Mouse (Mus musculus): ENCODE data around the gene Fbxl15.
A peak's percentile ranks its signal among the peaks of the same experiment; 100 is the strongest.

Gene Fbxl15

DNA sequence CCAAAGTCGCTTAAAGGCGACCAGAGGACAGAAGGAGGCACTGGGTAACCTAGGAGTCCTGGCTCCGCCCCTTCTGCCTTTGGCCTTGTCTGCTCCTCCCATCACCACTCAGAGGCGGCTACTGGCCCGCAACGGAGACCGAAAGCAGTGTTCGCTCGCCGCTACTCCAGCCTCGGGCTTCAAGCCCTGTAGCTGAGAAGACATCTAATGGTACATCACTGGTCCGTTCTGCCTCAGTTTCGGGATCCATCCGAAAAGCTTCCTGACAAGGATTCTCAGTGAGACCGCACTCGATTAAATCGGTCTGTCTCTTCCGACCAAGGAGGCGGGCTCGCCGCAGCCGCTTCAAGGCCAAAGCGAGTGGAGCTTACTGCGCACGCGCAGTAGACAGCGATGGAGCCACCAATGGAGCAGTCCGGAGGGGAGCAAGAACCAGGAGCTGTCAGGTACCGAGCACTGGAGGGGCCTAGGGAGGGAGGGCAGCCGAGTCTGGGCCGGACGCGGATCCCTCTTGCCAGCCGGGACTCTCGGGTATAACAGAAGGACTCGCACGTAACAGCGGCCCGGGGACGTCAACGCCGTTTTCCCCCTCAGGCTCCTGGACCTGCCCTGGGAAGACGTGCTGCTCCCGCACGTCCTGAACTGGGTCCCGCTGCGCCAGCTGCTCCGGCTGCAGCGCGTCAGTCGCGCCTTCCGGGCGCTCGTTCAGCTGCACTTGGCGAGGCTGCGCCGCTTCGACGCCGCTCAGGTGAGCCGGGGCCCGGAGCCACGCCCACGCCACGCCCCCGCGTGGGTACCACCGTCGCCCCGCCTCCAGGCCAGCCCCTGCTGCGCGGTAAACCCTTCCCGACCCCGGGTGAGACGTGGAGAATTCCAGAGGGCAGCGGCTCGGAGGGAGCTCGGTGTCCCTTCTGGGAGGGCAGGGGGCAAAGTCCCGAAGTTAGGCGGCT lies at the start of gene Fbxl15:
TSS of gene Fbxl15 (plus strand) at position 104 of the 950 bp plus-strand sequence.
- DNase-seq (ENCODE audit: low read depth, low spot score): peak; percentile 98

DNA sequence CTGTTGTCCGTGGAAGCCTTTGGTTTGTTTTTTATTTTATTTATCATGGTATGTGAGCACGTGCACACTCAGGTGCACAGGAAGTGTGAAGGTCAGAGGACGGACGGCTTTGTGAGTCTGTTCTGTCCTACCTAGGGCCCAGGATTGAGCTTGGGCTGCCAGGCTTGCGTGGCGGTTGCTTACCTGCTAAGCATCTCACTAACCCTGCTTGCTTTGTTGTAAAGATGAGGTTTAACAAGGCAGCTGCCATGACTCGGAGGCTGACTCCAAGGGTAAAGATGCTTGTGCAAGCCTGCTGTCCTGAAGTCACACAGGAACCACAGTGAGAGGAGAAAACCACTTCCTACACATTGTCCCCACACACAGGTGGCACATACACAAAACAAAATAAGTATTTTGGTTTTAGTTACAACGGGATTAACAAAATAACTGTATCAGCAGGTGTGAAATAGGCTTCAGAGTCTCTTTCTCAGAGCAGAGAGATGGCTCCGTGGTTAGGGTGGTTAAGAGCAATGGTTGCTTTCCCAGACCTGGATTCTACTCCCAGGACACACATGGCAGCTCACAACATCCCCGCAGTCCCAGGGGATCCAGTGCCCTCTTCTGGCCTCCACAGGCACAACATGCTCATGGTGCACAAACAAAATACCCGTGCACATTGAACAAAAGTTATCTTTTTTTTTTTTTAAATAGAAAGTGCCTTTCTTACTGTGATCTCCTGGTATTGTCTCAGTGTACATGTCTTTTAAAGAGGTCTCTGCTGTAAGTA lies 45.7 kb upstream of the Fbxl15 start:
- peak; percentile 60 for DNase-seq (ENCODE audit: low read depth, low spot score)

DNA sequence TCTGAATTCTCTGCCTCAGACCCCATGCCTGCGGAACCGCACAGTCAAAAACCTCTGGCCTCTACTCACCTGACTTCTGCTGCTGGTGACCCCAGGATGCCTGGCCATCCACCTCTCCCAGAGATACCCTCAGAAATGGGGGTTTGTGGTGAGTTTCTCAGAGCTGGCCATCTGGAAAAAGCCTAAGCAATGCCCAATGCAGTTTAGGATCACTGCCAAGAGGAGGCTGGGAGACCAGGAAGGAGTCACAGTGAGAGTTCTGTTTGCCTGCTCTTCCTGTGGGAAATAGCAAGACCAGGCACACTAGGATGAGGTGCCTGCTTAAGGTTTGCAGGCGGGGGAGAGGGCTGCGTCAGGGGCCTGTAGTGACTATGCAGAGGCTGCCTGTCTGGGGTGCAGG lies 43.3 kb upstream of the Fbxl15 start:
- no peak for DNase-seq (ENCODE audit: low read depth, low spot score)

DNA sequence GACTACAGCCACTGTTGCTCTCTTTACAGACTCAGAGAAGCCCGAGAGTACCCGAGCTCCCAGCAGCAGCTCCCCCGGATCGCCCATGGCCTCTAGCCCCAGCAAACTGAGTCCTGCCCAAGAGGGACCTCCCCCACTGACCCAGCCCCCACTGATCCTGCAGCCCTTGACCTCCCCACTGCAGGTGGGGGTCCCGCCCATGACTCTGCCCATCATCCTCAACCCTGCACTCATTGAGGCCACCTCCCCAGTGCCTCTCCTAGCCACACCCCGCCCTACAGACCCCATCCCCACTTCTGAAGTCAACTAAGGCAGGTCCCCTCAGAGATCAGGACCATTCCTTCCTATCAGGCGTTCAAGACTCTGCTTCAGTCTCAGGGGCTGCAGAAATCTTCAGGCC lies 42.4 kb upstream of the Fbxl15 start:
- no peak for DNase-seq (ENCODE audit: low read depth, low spot score)

DNA sequence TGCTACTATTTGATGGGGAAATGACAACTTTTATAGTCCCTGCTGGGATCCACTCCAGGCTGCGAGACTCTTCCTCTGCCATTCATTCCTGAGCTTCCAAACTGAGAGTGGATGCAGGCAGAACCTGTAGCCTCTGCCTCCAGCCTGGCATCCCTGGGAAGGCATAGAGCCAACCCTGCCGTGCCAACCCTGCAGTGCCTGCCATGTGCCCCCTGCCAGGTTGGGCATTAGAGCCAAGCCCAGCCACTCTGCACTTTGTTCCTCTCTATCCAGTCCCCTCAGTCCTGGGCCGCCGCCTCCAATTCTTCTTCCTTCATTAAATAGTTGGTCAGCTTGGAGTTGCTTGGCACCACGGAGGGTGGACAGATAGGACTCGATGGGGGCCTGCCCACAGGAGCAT lies 41.9 kb upstream of the Fbxl15 start:
- DNase-seq (ENCODE audit: low read depth, low spot score): no peak

DNA sequence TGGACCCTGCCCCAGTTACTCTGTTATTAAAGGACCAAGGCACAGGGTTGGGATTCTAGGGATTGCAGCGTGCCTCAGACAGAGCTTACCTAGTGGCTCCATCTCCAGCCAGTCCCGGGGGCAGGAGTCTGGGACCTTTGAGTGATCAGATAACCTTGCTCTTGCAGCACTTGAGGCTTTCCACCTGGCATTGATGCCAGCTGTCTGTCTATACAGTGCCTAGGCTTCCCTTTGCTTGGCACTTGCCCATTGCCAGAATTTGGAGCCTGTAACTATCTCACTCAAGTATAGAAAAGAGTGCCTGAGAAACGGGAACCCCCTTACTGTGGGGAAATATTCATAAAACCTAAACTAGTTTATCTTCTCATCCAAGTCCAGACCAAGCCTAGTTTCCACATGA lies 41.1 kb upstream of the Fbxl15 start:
- DNase-seq (ENCODE audit: low read depth, low spot score): no peak

DNA sequence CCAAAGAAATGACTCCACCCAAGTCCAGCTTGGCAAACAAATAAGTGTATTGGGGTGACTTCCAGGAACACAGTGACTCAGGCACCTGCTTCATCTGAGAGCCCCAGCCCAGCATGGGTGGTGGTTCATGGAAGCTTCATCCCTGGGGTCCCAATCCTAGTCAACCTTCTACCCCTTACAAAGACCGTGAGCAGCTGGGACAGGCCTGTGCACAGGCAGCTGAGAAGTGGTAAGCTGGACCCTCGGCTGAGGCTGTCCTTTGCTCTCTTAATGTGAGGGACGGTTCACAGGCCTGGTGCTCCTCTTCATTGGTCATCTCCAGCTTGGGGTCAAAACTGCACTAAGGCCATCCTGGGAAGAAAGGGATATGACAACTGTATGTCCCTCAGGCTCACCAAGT lies 40.4 kb upstream of the Fbxl15 start:
- no peak for DNase-seq (ENCODE audit: low read depth, low spot score)

DNA sequence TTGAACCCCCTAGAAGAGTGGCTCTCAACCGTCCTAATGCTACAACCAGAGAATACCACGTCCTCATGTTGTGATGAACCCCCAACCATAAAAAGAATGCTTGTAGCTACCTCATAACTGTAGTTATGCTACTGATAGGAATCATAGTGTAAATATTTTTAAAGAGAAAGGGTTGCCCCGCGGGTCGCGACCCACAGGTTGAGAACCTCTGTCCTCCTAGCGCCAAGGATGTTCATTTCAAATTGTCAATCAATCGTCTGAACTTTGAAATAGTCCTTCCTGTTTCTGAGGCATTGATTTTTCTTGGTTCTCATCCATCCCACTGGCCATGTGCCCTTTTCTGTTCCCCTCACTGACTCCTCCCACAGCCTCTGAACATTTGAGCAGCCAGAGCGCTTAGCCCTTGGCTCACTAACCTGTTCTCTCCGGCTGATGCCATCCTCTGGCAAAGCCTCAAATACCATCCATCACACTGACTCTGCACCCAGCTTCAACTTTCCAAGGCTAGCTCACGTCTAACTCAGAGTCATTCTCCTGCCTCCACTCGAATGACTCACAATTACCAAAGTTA lies 37.4 kb upstream of the Fbxl15 start:
- no peak for DNase-seq (ENCODE audit: low read depth, low spot score)

DNA sequence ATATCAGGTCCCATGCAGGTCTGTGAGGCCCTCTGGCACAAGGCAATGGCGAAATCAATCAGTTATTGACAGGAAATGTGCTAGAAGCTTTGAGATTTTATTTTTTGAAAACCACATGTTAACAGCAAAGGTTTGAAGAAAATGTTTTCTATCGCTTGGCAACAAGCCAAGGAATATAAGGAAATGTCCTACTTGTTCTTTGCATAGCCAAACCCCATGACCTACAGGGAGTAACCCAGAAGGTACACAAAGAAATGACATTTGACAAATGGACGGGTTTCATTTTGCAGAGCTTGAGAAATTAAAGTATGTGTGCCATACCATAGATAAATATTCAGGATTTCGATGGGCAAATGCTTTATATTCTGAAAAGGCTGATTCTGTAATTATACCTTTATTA lies 31.0 kb upstream of the Fbxl15 start:
- DNase-seq (ENCODE audit: low read depth, low spot score): no peak

DNA sequence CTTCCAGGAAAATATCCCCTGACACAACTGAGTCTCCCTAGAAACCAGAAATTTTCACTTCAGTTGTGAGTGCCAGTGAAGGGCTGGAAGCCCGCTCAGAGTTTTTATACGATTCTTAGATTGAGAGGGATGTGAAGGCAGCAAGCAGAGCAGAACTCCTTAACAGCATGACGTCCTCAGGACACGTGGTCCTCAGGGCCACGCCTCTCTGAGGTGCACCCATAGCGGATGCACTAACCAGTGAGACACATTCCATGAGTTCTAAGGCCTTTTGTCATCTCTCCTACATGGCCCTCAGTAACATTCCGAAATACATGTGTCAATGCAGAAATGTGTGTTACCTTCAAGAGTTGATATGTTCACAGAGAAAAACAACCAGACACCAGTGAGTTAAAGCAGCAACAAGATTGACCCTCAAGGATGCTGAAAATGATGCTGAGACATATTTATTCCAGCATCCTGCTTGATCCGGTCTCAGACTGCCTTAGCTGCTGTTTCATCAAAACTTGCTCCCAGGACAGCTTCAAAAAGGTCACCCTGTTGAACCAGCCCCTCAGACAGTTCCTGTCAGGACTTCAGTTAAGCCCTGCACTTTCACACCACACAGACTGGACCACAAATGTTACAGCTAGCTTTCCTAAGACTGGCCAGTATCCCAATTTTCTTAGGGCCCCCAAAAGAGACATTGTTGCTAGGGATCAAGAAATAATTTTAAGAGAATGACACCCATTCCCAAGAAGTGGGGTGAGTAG lies 27.5 kb upstream of the Fbxl15 start:
- DNase-seq (ENCODE audit: low read depth, low spot score): peak; percentile 58

DNA sequence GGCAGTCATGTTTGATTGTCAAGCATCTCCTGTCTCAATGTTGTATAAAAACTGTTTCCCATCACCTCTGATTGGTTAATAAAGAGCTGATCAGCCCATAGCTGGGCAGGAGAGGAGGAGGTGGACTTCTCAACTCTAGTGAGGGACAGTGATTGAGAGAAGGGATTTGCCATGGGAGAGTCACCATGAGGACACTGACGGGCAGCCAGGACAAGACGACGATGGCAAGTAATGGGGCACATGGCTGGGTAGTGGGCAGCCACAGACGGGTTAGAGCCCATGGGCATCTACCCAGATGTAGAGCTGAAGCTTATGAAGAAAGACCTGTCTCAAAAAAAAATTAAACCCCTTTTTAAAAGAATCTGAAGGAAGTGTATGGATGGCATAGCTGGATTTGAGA lies 25.4 kb upstream of the Fbxl15 start:
- no peak for DNase-seq (ENCODE audit: low read depth, low spot score)

DNA sequence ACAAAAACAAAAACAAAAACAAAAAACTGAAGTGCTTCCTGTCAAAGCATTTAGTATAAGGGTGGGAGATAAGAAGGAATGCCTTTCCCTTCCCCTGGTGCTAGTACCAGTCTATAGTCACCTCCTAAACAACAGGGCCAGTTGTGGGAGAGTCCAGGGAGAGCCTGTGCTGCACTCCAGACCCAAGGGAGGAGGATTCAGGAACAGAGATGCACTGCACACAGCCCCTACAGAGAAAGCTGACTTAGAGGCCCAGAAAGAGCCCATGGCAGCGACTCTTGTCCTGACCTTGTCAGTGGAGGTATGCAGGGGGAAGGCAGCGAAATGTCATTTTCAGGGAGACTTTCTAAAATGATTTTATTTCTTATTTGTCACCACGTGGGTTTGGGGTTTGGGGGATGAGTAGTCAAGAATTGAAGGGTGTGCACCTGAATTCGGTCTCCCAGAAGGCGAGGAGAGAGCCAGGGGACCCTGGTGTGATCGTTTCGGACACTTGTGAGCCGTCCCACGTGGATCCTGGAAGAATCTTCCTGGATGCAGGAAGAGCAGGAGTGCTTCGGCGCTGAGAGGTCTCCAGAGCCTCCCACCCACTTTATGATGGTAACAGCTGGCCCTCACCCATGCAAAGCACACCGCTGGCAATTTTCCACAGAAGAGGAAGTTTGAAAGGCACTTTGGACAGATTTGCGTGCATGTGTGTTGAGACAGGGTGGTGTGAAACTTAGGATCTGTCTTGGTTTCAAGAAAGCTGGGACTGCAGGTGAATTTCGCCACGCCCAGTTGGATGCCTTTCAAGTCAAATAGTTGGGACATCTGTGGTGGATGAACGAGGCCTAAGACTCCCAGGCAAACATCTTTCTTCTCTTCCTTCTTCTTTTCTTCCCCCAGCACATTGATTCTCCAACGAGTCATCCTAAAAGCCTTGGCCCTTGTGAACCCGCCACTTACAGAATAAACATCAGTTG lies 24.5 kb upstream of the Fbxl15 start:
- DNase-seq (ENCODE audit: low read depth, low spot score): no peak

DNA sequence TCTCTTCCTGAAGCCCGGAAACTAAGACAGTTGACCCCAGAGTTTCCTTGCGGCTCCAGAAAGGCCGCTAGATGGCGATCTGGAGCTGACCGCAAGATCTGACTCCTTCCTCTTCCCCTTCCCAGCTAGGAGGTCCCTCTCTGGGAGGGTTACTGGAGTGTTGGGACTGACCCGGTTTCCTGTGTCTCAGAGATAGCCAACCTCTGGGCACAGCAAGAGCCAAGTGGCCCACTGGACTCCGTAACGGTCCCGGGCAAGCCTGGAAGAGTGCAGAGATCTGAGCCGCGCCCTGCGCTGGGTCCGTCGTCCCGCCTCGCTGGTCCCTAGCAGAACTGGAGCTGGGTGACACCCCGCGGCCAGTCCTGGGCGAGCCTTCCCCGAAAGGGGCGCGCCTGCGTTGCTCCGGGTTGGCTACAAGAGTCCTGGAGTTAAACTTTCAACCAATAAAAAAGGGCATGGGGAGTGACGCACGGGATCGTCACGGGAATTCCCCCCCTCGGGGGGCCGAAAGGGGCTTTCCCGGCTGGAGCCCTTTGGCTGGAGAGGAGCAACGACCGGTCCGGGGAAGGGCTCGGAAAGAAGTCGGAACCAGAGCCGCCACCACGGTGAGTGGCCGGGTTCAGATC lies 23.7 kb upstream of the Fbxl15 start, which contains the start of gene Nfkb2:
TSS of gene Nfkb2 (plus strand) at position 105 of the 626 bp plus-strand sequence.
- DNase-seq (ENCODE audit: low read depth, low spot score): peak; percentile 93

DNA sequence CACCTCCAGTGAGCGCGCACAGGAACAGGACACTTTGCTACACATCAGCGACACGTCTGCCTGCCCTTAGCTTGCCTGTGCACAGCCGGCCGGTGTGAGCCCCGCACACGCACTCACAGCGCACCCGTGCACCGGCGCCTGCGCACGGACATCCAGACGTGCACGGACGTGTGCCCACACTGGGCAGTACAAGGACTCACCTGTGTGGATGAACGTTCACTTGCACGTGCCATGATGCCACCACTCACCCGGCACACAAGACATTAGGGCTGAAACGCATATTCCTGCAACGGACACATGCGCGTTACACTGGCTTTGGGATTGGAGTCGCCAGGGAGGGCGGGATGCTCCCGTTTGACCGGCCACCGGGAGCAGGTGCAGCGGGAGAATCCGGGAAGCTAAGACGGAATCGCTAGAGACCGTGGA lies 23.1 kb upstream of the Fbxl15 start:
- peak; percentile 54 for DNase-seq (ENCODE audit: low read depth, low spot score)

DNA sequence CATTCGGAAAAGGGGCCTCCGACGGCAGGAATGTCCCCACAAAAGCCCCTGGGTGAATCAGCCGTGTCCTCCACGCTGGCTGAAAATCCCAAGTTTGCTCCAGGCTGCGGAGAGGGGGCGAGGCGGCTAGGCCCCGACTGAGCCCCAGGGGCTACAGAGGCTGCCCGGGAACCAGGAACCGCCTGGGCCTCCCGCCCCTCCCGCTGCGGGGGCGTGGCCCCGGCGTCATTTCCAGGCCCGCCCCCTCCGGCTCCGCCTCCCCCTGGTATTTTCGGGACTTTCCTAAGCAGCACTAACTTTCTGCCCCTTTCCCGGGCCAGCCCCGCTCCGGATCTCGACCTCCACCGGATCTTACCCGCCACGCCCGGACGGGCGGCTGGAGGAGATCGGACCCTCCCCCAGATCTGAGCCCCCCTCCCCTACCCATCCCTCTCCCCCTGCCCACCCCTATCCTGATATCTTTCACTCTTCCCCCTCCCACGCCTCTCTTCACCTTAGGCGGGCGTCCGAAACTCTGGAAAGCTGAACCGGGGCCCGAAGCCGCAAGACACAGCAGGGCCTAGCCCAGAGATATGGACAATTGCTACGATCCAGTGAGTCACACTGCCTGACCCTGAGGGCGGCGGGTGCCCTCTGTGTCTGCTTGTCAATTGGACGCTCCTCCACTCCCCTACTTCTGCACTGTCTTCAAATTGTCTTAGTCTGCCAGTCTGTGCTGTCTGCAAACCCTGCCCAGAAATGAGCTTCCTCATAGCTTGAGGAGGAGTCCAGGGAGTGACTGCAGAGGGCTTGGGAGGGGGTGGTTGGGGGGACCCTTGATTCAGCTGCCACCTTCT lies 22.3 kb upstream of the Fbxl15 start:
- peak; percentile 93 for DNase-seq (ENCODE audit: low read depth, low spot score)

DNA sequence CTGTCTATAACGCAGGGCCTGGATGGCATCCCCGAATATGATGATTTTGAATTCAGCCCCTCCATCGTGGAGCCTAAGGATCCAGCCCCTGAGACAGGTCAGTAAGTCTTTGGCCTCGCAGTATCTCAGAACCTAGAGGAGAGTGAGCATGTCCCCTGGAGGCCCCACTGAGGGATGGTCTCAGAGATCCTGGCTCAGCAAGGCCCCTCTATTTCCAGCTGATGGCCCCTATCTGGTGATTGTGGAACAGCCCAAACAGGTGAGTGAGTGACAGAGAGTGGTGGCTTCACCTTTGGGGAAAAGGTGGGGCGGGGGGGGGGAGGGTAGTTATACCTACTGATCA lies 21.7 kb upstream of the Fbxl15 start:
- DNase-seq (ENCODE audit: low read depth, low spot score): no peak

DNA sequence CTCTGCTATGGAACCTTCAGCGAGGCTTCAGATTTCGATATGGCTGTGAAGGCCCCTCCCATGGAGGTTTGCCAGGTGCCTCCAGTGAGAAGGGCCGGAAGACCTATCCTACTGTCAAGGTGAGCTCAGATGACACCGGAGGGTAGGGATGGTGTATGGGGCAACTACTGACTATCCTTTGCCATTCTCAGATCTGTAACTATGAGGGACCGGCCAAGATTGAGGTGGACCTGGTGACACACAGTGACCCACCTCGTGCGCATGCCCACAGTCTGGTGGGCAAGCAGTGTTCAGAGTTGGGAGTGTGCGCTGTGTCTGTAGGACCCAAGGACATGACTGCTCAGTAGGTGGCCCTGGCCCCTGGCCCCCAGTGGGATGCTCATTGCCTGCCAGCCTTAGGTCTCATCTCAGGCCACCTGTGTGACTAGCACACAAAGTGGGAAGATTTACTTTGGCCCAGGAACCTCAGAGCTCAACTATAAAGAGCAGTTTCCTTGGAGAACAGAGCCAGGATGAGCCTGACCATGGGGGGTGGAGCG lies 21.2 kb upstream of the Fbxl15 start:
- no peak for DNase-seq (ENCODE audit: low read depth, low spot score)

DNA sequence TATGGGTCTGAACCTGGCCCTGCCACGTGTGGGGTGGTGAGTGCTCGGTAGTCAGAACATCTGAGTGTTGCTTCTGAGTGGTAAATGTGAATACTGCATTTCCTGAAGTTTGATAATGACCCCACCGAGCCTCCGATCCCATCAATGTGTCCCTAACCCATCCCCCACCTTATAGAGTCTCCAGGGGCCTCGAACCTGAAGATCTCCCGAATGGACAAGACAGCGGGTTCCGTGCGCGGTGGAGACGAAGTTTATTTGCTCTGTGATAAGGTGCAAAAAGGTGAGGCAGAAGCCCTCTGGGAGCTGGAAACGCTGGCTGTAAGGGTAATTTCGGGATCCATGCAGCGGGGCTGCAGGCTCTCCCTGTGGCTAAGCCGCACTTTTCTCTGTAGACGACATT lies 20.2 kb upstream of the Fbxl15 start:
- DNase-seq (ENCODE audit: low read depth, low spot score): no peak

DNA sequence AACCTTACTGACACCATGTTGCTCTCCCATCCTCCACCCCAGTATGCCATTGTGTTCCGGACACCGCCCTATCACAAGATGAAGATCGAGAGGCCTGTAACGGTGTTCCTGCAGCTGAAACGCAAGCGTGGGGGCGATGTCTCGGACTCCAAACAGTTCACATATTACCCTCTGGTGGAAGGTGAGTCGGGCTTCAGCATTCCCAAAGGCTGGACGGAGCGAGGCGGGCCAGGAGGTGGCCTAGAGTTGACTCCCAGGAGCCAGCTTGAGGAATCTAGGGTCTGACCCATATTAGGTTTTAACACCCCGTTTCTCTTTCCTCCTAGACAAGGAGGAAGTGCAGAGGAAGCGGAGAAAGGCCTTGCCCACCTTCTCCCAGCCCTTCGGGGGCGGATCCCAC lies 19.7 kb upstream of the Fbxl15 start:
- no peak for DNase-seq (ENCODE audit: low read depth, low spot score)
